Mouse (Mus musculus) embryonic fibroblast, embryonic 13.5 days (primary cell): Measurements from ENCODE around the gene Larp1.

Experiments
- CTCF ChIP-seq: IDR thresholded peaks from 2 replicates; pipeline ENCODE4 v1.5.1; 2011; ENCODE audit warnings: mild to moderate bottlenecking, control low read depth, low read length, moderate library complexity, borderline replicate concordance; ENCODE audit not compliant: insufficient read depth
- POLR2A ChIP-seq: IDR thresholded peaks from 2 replicates; pipeline ENCODE4 v1.6.1; 2011; ENCODE audit warnings: low read depth, mild to moderate bottlenecking, control low read depth, low read length, moderate library complexity

- no peak for TF ChIP-seq CTCF
- TF ChIP-seq POLR2A = no peak
These were observed 22.4 kb upstream of the Larp1 start for GRCm38 (mm10) chr11:57986456-57986855.
